Mouse (Mus musculus): Measurements from ENCODE around the gene Ccdc184. TPM values are rescaled to one million over a fixed set of nuclear protein-coding genes. Genes with fewer than 3 reads are reported as not detected.

Ccdc184 gene
- total and polyA plus RNA-seq, 3 experiments: 0.52 to 0.63 (median 0.61) TPM

DNA sequence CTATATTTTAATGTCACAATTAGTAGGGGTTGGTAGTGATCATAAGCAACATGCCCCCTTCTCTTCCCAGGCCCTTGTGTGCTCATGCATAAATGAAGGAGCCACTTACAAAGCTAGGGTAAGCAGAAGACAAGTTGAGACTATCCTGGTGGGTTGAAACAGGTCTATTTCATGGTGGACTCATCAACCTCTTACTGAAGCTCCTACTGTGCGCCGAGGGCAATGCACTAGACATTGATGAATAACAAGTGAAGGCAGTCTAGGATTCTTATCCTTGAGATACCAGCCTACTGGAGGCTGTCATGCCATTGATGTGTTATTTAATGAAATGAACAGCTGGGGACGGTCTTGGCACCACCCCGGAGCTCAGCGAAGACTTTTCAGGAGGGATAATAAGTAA lies 11.7 kb upstream of the Ccdc184 start:
- no peaks in the 10 kb centered on the region for H3K27me3 ChIP-seq (ENCODE audit: control insufficient read depth, insufficient read depth, low read length)
- no peaks in the 10 kb centered on the region for H3K36me3 ChIP-seq (ENCODE audit: control insufficient read depth, insufficient read depth, low read length)
- no peaks in the 10 kb centered on the region for H3K4me1 ChIP-seq (ENCODE audit: control insufficient read depth, insufficient read depth, low read length)
- WGBS: 86% methylated on average over 5 of the region's 5 CpGs
- H3K9ac ChIP-seq (ENCODE audit: low read depth, low read length): no peak overlapping the region
- no peak for TF ChIP-seq POLR2A (IDR thresholded peaks at IDR 0.05; ENCODE audit: insufficient read depth, low read depth, low read length)
- no peak for TF ChIP-seq EP300 (IDR thresholded peaks at IDR 0.05; ENCODE audit: insufficient read depth, low read depth, low read length)
- no peak for TF ChIP-seq CTCF (IDR thresholded peaks at IDR 0.05)
- H3K27ac ChIP-seq: no peak overlapping the region
- H3K79me2 ChIP-seq (replicated peaks; ENCODE audit: control insufficient read depth, insufficient read depth, low read length): no peaks in the 10 kb centered on the region
- intact Hi-C loops (cut with DNase I): no loop called here
- H3K4me3 ChIP-seq: no peak overlapping the region
- no peak for DNase-seq

DNA sequence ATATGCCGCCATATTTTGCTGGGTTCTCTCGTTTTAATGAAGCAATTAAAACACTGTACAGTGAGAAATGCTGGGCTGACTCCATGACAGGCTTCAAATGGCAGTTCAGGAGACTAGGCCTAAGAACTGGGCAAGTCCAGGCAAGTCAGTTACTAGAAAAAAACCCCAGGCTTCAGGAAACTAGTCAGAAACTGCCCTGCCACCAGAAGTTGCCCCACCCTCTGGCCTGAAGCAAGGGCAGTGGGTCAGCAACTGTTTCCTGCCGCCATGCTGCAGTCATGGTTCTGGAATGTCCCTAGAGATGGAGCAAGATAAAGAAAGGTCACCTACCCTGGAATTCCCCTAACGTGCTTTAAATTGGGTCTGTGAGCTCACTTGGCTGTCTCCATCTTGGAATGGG lies 11.0 kb upstream of the Ccdc184 start:
- Histone ChIP-seq H3K4me1 (ENCODE audit: control insufficient read depth, insufficient read depth, low read length) (no peaks in the 10 kb centered on the region), H3K27me3 (ENCODE audit: control insufficient read depth, insufficient read depth, low read length) (no peaks in the 10 kb centered on the region), H3K9ac (ENCODE audit: low read depth, low read length) (no peak overlapping the region), H3K79me2 (replicated peaks; ENCODE audit: control insufficient read depth, insufficient read depth, low read length) (no peaks in the 10 kb centered on the region), H3K27ac (no peak overlapping the region), H3K36me3 (ENCODE audit: control insufficient read depth, insufficient read depth, low read length) (no peaks in the 10 kb centered on the region), H3K4me3 (no peak overlapping the region)
- 62% methylated on average over 4 of the region's 4 CpGs for WGBS
- TF ChIP-seq CTCF (IDR thresholded peaks at IDR 0.05) (no peak), EP300 (IDR thresholded peaks at IDR 0.05; ENCODE audit: insufficient read depth, low read depth, low read length) (no peak), POLR2A (IDR thresholded peaks at IDR 0.05; ENCODE audit: insufficient read depth, low read depth, low read length) (no peak)
- intact Hi-C loops (cut with DNase I): no loop called here
- no peak for DNase-seq

DNA sequence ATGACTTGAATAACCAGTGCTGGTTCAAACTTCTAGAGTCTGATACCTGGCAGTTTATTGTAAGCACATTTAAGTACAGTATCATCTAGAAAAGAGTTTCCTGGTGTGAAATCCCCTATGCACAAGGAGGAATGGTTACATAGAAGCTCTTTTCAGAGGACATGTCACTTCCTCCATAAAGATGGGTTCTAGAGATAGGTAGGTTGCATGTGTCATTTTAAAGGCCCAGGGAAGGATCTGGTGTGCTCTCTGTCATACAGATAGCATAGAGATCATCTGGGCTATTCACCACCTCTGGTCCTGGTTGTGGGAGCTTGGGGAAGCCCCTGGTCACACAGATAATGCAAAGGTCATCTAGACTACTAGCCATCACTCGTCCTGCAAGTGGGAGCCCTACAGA lies 9.7 kb upstream of the Ccdc184 start:
- Histone ChIP-seq H3K27me3 (ENCODE audit: control insufficient read depth, insufficient read depth, low read length) (no peaks in the 10 kb centered on the region), H3K27ac (no peak overlapping the region), H3K79me2 (replicated peaks; ENCODE audit: control insufficient read depth, insufficient read depth, low read length) (no peaks in the 10 kb centered on the region), H3K36me3 (ENCODE audit: control insufficient read depth, insufficient read depth, low read length) (peaks cover 3% of the 10 kb centered on the region), H3K4me3 (no peak overlapping the region), H3K9ac (ENCODE audit: low read depth, low read length) (no peak overlapping the region), H3K4me1 (ENCODE audit: control insufficient read depth, insufficient read depth, low read length) (no peaks in the 10 kb centered on the region)
- intact Hi-C loops (cut with DNase I): no loop called here
- DNase-seq: no peak
- WGBS: 50% methylated on average over 1 of the region's 1 CpGs
- no peak for TF ChIP-seq CTCF (IDR thresholded peaks at IDR 0.05)
- TF ChIP-seq EP300 (IDR thresholded peaks at IDR 0.05; ENCODE audit: insufficient read depth, low read depth, low read length): no peak
- TF ChIP-seq POLR2A (IDR thresholded peaks at IDR 0.05; ENCODE audit: insufficient read depth, low read depth, low read length): no peak

DNA sequence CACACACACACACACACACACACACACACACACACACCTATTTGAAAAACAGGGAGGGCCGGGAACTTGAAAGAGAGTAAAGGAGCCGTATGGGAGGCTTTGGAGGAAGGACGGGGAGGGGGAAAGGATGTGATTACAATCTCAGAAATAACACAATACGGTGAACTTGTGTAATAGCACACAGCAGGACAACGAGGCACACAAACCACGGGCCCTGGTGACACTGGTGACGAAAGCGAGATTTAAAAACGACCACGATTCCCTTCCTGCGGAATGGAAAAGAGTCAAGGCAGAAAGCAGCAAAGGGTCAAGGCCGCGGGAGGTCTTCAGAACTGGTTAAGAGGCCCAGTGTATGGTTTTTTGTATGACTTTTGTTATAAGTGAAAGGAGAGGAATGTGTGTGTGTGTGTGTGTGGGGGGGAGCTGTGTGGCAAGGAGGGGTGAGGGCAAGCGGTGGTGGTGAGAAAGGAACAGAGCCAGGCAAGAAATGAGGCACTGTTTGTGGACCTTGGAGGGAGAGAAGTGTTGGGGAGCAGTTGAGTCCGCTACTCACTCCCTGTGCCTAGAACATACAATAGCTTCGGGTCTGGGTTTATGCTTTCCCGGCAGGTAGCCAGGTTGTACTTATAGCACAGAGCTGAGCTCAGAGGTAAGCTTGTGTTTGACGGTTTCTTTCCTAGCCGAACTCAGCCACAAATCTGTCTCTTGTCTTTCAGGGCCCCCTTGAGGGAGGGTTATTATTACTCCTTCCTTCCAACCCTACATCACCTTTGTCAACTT lies 5.7 kb upstream of the Ccdc184 start:
- intact Hi-C loops (cut with DNase I): no loop called here
- Histone ChIP-seq H3K27ac (no peak overlapping the region), H3K27me3 (ENCODE audit: control insufficient read depth, insufficient read depth, low read length) (no peaks in the 10 kb centered on the region), H3K4me3 (no peak overlapping the region), H3K36me3 (ENCODE audit: control insufficient read depth, insufficient read depth, low read length) (peaks cover 4% of the 10 kb centered on the region), H3K9ac (ENCODE audit: low read depth, low read length) (no peak overlapping the region), H3K79me2 (replicated peaks; ENCODE audit: control insufficient read depth, insufficient read depth, low read length) (no peaks in the 10 kb centered on the region), H3K4me1 (ENCODE audit: control insufficient read depth, insufficient read depth, low read length) (no peaks in the 10 kb centered on the region)
- no peak for DNase-seq
- TF ChIP-seq CTCF (IDR thresholded peaks at IDR 0.05) (no peak), POLR2A (IDR thresholded peaks at IDR 0.05; ENCODE audit: insufficient read depth, low read depth, low read length) (no peak), EP300 (IDR thresholded peaks at IDR 0.05; ENCODE audit: insufficient read depth, low read depth, low read length) (no peak)
- 58% methylated on average over 19 of the region's 19 CpGs for WGBS

DNA sequence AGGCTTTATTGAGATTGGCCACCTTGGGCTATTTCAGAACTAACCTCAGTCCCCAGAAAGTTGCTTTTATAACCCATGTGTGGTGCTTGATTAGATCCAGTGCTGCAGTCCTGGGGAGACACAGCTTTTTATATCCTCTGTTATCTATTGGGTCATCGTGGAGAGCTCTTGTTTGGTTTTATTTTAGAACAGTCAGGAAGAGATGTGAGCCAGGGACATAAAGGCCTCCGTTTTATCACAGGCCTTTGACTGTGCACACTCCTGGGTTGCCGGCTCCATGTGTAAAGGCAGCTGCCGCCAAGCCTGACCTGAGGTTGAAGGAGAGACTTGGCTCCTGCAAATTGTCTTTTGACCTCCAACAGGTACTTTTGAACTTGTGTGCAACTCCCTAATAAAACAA lies 4.4 kb upstream of the Ccdc184 start:
- no peaks in the 10 kb centered on the region for H3K27me3 ChIP-seq (ENCODE audit: control insufficient read depth, insufficient read depth, low read length)
- DNase-seq: no peak
- H3K79me2 ChIP-seq (replicated peaks; ENCODE audit: control insufficient read depth, insufficient read depth, low read length): no peaks in the 10 kb centered on the region
- H3K4me1 ChIP-seq (ENCODE audit: control insufficient read depth, insufficient read depth, low read length): no peaks in the 10 kb centered on the region
- H3K4me3 ChIP-seq: no peak overlapping the region
- H3K27ac ChIP-seq: peak overlapping the region; percentile 38
- intact Hi-C loops (cut with DNase I): no loop called here
- WGBS: 24% methylated on average over 4 of the region's 4 CpGs
- TF ChIP-seq EP300 (IDR thresholded peaks at IDR 0.05; ENCODE audit: insufficient read depth, low read depth, low read length) (no peak), CTCF (IDR thresholded peaks at IDR 0.05) (no peak), POLR2A (IDR thresholded peaks at IDR 0.05; ENCODE audit: insufficient read depth, low read depth, low read length) (no peak)
- H3K36me3 ChIP-seq (ENCODE audit: control insufficient read depth, insufficient read depth, low read length): peaks cover 4% of the 10 kb centered on the region
- H3K9ac ChIP-seq (ENCODE audit: low read depth, low read length): no peak overlapping the region

DNA sequence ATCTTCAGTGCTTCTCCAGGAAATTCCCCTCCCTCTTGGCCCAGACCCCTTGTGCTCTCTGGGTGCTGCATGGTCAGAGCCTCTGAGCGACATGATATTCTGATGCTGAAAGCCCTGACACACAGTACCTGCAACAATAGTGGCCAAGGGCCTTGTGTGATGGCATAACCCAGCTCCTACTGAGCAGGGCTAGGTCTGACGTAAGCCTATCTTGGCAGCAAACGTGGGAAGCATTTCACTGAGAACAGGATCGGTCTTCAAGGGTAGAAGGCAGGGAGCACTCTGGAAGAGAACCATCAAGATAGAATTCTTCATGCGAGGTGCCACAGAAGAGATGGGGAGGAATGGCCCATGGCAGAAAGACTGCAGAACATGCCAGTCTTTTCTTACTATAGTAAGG lies 1.4 kb upstream of the Ccdc184 start, which contains the start of gene Asb8:
Asb8 (minus strand) TSS at position 101 of the 400 bp plus-strand sequence.
- intact Hi-C loops (cut with DNase I): no loop called here
- DNase-seq: no peak
- H3K4me1 ChIP-seq (ENCODE audit: control insufficient read depth, insufficient read depth, low read length): no peaks in the 10 kb centered on the region
- H3K4me3 ChIP-seq: no peak within 1 kb of the TSS
- TF ChIP-seq POLR2A (IDR thresholded peaks at IDR 0.05; ENCODE audit: insufficient read depth, low read depth, low read length) (no peak), EP300 (IDR thresholded peaks at IDR 0.05; ENCODE audit: insufficient read depth, low read depth, low read length) (no peak), CTCF (IDR thresholded peaks at IDR 0.05) (no peak)
- no peak within 1 kb of the TSS for H3K27ac ChIP-seq
- WGBS: 79% methylated on average over 5 of the region's 5 CpGs
- no peaks in the 10 kb centered on the region for H3K79me2 ChIP-seq (replicated peaks; ENCODE audit: control insufficient read depth, insufficient read depth, low read length)
- no peak within 1 kb of the TSS for H3K9ac ChIP-seq (ENCODE audit: low read depth, low read length)
- peaks cover 4% of the 10 kb centered on the region for H3K36me3 ChIP-seq (ENCODE audit: control insufficient read depth, insufficient read depth, low read length)
- no peaks in the 10 kb centered on the region for H3K27me3 ChIP-seq (ENCODE audit: control insufficient read depth, insufficient read depth, low read length)

Measured in heart, adult 2 months (tissue).